Mouse (Mus musculus) adrenal gland, postnatal 14 days (tissue): ENCODE results near the gene Sergef. TPM values are rescaled to one million over a fixed set of nuclear protein-coding genes. Genes with fewer than 3 reads are reported as not detected.

Source experiments
- DNase-seq: peaks from one replicate; pipeline ENCODE4 v3.0.0; 2021; ENCODE audit warnings: mixed read lengths
- total RNA-seq: library from RNA; stranded (reverse); gene quantifications from 2 replicates; pipeline ENCODE4 v1.2.3, GENCODE M21; 2021

Sergef gene
- total RNA-seq, 1 experiment from 2014 or later: 13.8 TPM

- DNase-seq: no peak
Observed at GRCm38 (mm10) chr7:46540616-46541015, 99.0 kb downstream of the Sergef start.

DNA sequence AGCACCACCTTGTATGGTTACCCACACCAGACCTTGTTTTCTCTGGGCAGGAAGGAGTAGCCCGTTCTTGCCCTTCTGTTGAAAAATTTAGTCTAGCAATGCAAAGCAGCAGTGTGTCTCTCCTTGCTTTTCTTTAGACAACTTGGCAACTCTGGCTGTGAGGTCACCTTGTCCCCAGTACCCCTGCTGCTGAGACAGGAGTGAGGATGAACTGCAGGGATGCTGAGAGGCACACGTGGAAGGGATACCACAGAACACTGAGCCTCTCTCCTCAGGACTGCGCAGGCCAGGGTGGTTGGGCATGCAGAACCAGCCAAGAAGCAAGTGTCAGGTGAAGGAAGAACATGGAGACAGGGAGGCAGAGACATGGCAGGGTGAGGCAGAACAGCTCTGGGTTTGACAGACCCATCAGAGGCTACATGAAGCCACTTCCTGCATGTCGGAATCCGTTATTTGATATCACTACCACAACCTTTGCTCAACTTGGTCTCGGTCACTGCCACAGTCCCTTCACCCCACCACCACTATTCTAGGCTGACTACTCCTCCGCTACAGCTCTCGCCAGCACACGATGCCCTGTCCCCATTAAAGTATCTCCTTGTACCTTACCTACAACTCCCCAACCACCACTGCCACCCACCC, 103.0 kb downstream of the Sergef start:
- peak; percentile 2 for DNase-seq

DNA sequence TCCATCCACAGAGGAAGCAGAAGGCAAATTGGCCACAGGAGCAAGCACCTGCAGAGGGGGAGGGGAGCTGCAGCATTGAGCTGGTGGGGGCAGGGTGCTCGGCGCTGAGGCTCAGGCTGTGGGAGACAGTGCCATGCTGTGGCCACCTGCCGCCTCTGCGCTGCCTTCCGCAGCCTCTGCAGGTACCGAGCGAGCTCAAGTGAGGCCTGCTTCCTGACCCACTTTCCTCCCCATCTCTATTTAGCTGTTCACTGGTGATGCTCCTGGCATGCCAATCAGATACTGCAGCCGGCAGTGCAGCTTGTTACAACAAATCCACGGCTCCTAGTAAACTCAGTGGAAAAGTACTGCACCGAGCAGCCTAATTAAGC, 104.2 kb downstream of the Sergef start:
- peak; percentile 60 for DNase-seq

DNA sequence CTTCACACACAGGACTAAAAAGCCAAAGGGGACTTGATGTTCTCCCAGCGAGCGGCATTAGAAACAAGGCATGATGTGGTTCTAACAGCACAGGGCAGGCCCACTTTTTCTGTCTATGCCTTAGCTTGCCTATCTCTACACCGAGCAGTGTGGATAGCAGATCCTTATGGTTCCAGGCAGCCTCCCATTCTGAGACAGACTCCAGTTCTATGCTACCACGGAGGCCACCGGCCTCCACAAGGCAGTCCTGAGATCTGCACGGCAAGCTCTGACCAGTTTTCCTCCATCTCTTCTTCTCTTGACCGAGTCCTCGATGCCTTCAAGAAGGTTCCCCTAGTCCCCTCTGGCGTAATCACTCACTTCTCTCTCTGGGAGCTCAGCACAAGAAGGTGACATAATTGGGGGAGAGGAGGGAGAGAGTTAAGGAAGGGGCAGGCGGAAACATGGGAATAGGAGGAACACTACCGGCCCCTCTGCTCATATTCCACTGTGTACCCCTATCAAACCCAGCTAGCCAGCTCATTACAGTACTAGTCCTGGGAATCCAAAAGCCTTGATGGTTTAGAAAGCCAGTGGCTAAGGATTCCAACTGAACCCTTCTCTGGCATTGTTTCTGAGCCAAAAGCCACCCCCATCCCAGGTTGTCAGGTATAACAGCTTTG, 104.7 kb downstream of the Sergef start:
- no peak for DNase-seq

DNA sequence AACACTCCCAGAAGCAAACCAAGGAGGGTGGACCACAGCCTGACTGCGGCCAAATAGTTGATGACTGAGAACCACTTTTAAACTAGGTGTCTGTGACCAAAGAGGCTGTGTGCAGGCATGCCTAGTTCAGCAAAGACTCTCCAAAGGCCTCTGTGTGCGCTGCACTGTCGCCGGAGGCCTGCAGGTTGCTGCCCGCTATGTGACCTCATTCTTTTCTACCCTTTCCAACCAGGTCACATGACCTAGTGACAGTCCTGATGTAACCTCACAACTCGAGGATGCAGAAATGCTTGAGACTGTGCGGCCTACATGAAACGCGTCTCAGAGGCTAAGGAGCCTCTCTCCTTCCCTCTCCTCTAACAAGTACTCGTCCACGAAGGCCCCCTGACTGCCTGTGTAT, 106.1 kb downstream of the Sergef start:
- DNase-seq: peak; percentile 26

GRCm38 (mm10) chr7:46531345-46531744, 108.3 kb downstream of the Sergef start:
- no peak for DNase-seq

GRCm38 (mm10) chr7:46529930-46530329, 109.7 kb downstream of the Sergef start:
- no peak for DNase-seq

- no peak for DNase-seq
Observed at GRCm38 (mm10) chr7:46529259-46529658, 110.3 kb downstream of the Sergef start.

DNA sequence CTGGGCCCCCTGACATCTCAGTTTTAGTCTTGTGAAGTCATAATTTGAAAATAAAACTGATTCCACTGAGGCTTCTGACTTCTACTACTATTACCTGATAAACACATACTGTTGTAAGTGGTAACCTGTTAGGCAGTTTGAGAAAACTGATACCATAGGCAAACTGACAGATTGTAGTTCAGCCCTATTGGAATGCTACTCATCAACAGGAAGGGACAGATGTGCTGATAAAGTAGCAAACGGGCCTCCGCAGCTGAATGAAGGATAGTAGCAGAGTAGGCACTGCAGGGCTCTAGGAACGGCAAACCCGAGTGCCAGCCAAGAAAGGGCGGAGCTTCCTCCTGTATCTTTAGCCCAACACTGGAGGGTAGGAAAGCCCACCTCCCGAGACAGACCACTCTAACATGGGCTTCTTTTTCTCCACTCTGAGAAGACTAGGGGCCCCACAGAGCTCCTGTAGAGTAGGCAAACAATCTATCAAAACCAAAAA, 112.9 kb downstream of the Sergef start:
- no peak for DNase-seq

DNA sequence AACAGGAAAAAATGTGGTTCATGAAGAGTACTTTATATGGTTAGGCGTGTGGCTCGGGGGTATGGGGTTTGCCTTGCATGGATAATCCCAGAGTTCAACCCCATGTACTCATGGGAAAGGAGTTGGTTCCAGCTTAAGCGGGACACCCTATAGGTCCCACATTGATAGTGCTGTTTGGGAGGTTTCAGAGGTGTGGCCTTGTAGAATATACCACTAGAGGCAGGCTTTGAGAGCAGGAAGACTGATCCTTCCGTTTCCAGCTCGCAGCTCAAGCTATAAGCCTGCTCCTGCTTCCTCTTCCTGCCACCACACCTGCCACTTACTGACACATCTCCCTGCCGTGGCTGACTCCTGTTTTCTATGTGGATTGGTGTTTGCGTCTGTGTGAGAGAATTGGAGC, 116.4 kb downstream of the Sergef start:
- no peak for DNase-seq

DNA sequence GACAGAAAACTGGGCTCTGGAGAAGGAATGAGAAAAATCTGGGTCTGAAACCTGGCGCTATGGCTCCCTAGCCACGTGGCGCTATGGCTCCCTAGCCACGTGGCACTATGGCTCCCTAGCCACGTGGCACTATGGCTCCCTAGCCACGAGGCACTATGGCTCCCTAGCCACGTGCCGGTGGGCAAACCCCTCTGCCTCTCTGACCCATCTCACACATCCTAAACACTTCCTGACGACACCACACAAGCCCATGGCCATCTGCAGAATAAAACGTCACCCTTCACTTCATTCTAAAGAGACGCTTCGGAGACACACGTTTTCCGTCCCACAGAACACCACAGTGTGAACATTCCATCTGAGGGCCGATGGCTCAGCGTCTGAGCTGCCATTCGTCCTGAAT, 117.8 kb downstream of the Sergef start:
- DNase-seq: no peak

- no peak for DNase-seq
Observed at GRCm38 (mm10) chr7:46519148-46519547, 120.5 kb downstream of the Sergef start.

DNA sequence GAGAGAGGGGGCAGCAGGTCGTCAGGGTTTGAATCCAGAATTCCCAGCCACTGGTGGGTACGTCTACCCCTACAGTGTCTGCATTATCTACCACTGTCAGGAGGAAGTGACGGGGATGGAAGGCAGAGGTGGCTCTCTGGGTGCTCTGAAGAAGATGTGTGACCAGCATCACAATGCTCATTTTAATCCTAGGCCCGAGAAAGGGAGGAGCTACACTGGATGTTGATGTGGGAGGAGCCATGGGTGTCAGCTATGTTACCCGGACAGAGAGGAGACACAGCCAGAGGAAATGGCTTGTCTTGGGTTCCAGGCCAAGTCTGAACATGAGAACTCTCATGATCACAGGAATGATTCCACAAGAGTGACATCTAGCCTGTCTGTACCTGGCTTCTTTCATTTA, 122.4 kb downstream of the Sergef start:
- DNase-seq: no peak

GRCm38 (mm10) chr7:46515960-46516359, 123.6 kb downstream of the Sergef start:
- no peak for DNase-seq

DNA sequence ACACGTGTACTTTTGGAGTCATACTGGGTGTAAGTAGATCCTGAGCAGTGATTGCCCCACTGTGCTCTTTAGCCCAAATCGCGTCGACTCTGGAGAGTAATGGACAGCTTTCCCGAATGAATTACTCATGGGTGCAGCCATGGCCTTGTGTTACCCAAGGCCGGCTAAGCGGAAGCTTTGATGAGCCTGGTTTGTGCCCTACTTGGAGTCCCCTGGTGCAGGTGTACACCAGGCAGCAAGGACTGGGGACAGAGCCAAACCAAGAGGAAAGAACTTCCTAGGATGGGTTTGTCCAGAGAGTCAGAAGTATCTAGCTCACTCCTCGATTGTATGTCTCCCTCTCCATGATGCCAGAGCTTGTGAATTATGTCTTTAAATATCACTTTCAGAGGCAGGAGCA, 124.6 kb downstream of the Sergef start:
- DNase-seq: peak; percentile 50

- no peak for DNase-seq
Observed at GRCm38 (mm10) chr7:46513562-46513961, 126.0 kb downstream of the Sergef start.

DNA sequence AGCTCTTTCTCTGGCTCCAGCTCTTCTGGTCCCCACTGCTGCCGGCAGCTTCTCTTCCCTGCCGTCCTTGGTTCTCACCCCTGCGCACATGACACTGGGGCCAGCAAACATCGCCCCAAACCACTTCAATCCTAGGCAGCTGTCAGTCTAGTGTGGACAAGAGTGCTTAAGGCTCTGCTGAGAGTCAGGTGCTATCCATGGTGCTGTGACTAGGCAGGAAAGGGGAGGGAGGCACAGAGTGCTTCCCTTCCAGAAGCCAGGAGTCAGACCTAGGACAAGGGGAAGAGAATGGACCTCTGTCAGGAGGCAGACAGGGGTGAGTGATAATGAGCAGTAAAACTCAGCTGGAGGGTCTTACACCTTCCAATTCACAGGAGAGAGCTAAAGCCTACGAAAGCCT, 126.8 kb downstream of the Sergef start:
- no peak for DNase-seq

DNA sequence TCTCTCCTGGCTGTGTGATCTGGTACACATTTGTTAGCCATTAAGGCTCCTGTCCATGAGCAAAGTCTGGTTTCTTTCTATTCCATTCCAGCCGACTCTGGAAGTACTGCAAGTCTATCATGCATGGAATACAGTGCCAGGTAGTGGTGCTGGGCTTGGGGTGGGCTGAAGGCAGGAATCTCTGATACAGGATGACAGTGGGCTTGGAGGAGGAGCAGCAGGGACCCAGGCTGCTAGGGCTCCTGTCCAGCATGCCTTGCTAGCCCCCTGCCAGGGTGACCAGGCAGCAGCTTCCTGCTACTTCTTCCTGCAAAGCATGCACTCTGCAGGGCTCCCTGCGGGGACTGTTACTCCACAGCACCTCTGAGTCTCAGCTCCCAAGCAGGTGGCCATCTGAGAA, 128.8 kb downstream of the Sergef start:
- DNase-seq: no peak

GRCm38 (mm10) chr7:46509391-46510310, 130.0 kb downstream of the Sergef start:
- peak; percentile 28 for DNase-seq

DNA sequence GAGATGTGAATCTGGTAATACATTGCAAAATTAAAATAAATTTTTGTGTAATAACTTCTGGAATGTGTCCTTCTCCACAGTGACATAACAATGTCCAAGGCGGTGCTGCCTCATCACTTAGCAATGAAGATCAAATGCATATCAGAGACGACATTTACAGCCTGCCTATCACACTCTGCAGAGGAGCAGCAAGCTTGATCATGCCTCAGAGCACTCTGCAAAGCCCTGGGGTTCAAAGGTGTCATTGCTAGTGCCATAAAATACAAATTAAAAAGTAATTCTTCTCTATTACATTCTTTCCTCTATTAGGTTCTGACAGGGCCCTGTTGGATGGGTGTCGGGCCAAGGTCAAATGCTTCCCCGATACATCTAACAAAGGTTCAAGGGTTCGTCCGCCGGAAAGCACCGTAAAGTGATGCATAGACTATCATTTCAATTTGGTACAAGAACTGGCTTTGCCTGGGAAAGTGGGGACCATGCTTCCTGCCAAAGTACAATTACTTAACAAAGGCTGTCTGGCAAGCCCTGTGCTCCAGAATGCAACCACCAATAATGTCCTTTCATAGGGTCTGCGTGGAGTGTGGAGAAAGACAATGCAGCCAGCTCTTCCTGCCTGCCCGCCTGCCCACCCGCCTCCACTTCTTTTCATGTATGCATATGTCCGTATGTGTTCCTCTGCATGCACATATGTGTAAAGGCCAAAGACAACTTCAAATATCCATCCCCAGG, 130.9 kb downstream of the Sergef start:
- DNase-seq: no peak

GRCm38 (mm10) chr7:46504157-46504556, 135.4 kb downstream of the Sergef start:
- DNase-seq: no peak

- DNase-seq: no peak
Observed at GRCm38 (mm10) chr7:46502650-46503049, 137.0 kb downstream of the Sergef start.
